Mouse (Mus musculus) forebrain, embryonic 16.5 days (tissue): ENCODE results near the gene Dolk. TPM values are rescaled to one million over a fixed set of nuclear protein-coding genes. Genes with fewer than 3 reads are reported as not detected.

Experiments used
- ATAC-seq: fragments of 200-750 bp; cut with Nextera tagmentation; 2 replicates; pipeline ENCODE4 v1.8.0; 2017; ENCODE audit warnings: mild to moderate bottlenecking, moderate library complexity
- H3K27ac ChIP-seq: fragments of 300-500 bp; sonication (generic); 2 replicates; pipeline ENCODE4 v1.5.1; 2014; ENCODE audit warnings: low read length, control low read depth
- H3K27me3 ChIP-seq: fragments of 300-500 bp; sonication (generic); replicated peaks from 2 replicates; pipeline ENCODE4 v1.6.1; 2014; ENCODE audit warnings: low read length; ENCODE audit not compliant: control insufficient read depth, insufficient read depth
- H3K36me3 ChIP-seq: fragments of 300-500 bp; sonication (generic); 2 replicates; pipeline ENCODE4 v1.6.1; 2014; ENCODE audit not compliant: control insufficient read depth, insufficient read depth
- H3K4me1 ChIP-seq: fragments of 300-500 bp; sonication (generic); replicated peaks from 2 replicates; pipeline ENCODE4 v1.6.1; 2014; ENCODE audit warnings: low read length; ENCODE audit not compliant: control insufficient read depth, insufficient read depth
- H3K4me2 ChIP-seq: fragments of 300-500 bp; sonication (generic); 2 replicates; pipeline ENCODE4 v1.6.1; 2014; ENCODE audit warnings: mild to moderate bottlenecking, low read length, control low read depth
- H3K4me3 ChIP-seq: fragments of 300-500 bp; sonication (generic); replicated peaks from 2 replicates; pipeline ENCODE4 v1.5.1; 2014; ENCODE audit warnings: mild to moderate bottlenecking, low read length, control low read depth
- H3K9ac ChIP-seq: fragments of 300-500 bp; sonication (generic); replicated peaks from 2 replicates; pipeline ENCODE4 v1.6.1; 2014; ENCODE audit warnings: low read depth, low read length, control low read depth
- H3K9me3 ChIP-seq: fragments of 300-500 bp; sonication (generic); 2 replicates; pipeline ENCODE4 v1.6.1; 2016; ENCODE audit warnings: low read length; ENCODE audit not compliant: control insufficient read depth
- WGBS: fragments of 180-500 bp; shearing (Covaris S2); extraction: QIAGEN DNeasy Blood & Tissue Kit; methylation state at CpG from one replicate; pipeline ENCODE4 v1.1.7; 2014; 5-methylcytosine and 5-hydroxymethylcytosine counted together
- polyA plus RNA-seq: library from polyadenylated mRNA; unstranded; fragments of >200 nt; fragmentation: Nextera tagmentation; extraction: Ambion mirVana; gene quantifications from 2 replicates; pipeline ENCODE4 v1.2.1, GENCODE M21; 2015

Gene Dolk
- polyA plus RNA-seq, 1 experiment from 2014 or later: 35.9 TPM

DNA sequence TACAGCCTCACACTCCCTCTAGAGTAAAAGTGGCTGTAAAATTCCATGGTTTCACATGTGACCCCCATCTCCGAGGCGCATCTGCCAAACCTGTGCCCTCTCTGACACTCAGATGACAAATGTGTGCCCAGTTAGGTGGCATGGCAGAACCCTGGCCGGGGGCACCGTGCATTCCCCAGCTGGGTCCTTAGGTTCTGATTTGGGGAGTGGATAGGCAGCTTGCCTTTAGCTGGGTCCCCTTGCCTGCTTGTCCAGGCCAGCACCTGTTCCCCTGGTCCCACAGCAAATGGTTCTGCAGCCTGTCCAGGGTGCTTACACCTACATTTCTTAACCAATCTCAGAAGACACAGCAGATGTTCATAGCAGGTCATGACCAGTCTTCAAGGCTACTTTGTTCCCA, 42.7 kb downstream of the Dolk start:
- Histone ChIP-seq H3K9me3 (no peaks in the 10 kb centered on the region), H3K36me3 (peaks cover 15% of the 10 kb centered on the region), H3K4me1 (peaks cover 16% of the 10 kb centered on the region), H3K27ac (no peak overlapping the region), H3K9ac (no peak overlapping the region), H3K4me2 (no peak overlapping the region), H3K4me3 (no peak overlapping the region), H3K27me3 (no peaks in the 10 kb centered on the region)
- no peak for ATAC-seq
- 94% methylated on average over 4 of the region's 4 CpGs for WGBS

DNA sequence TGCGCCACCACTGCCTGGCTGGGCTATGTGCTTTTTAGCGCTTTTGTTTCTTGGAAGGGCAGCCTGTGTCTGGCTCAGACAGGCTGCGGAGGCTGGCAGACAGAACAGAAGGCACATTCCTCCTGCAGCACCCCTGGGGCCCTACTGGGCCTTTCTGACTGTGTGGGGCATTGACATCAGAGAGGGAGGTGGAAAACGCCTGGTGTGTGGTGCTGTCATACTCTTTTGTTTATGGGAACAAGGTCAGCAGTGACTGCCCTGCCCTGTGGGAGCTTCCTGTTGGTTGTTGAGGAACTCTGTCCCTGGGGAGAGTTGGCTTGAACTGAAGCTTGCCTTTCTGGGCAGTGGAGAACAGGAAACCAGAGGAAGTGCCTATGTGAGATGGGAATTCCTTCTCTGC, 43.6 kb downstream of the Dolk start:
- Histone ChIP-seq H3K36me3 (peaks cover 15% of the 10 kb centered on the region), H3K4me2 (no peak overlapping the region), H3K4me1 (peaks cover 18% of the 10 kb centered on the region), H3K27me3 (no peaks in the 10 kb centered on the region), H3K9ac (no peak overlapping the region), H3K4me3 (no peak overlapping the region), H3K9me3 (no peaks in the 10 kb centered on the region), H3K27ac (no peak overlapping the region)
- WGBS: 61% methylated on average over 4 of the region's 4 CpGs
- no peak for ATAC-seq

- Histone ChIP-seq H3K4me1 (peaks cover 26% of the 10 kb centered on the region), H3K36me3 (peaks cover 15% of the 10 kb centered on the region), H3K9me3 (no peaks in the 10 kb centered on the region), H3K27ac (no peak within 1 kb of the TSS), H3K9ac (no peak within 1 kb of the TSS), H3K27me3 (no peaks in the 10 kb centered on the region), H3K4me2 (no peak within 1 kb of the TSS), H3K4me3 (no peak within 1 kb of the TSS)
- WGBS: 82% methylated on average over 2 of the region's 2 CpGs
- no peak for ATAC-seq
Measured at GRCm38 (mm10) chr2:30240267-30240666, 45.9 kb downstream of the Dolk start, which contains the start of gene Gm28035. TSS of gene Gm28035 (plus strand) at chr2:30240567.

GRCm38 (mm10) chr2:30239777-30240176, 46.4 kb downstream of the Dolk start:
- Histone ChIP-seq H3K9ac (no peak overlapping the region), H3K27me3 (no peaks in the 10 kb centered on the region), H3K27ac (no peak overlapping the region), H3K36me3 (peaks cover 15% of the 10 kb centered on the region), H3K4me3 (no peak overlapping the region), H3K4me1 (peaks cover 26% of the 10 kb centered on the region), H3K9me3 (no peaks in the 10 kb centered on the region), H3K4me2 (no peak overlapping the region)
- WGBS: 88% methylated on average over 4 of the region's 4 CpGs
- no peak for ATAC-seq

DNA sequence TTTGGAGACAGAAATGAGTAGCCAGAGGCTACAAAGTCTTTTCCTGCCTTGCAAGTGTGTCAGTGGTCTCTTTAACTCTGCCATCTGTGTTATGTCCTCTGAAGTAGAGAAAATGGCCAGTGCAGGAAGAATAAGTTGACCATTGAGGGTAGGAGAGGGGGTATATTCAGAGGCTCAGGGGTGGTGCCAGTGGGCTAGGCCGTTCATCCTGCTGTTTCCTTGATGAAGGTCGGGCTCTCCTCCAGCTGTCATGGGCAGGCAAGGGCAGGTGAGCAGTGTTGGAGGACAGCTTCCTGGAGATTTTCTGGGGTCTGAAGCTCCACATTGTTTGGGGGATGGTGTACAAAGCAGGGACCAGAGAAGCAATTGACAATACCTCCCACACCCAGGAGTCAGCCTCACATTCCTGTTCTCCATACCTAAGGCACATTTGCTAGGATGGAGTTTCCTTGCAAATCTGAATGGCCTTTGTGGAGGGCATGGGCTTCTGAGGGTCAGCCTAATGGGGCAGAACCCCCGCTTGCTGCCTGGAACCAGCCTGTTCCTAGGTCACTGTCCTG, 47.1 kb downstream of the Dolk start:
- H3K27ac ChIP-seq: no peak overlapping the region
- no peaks in the 10 kb centered on the region for H3K27me3 ChIP-seq
- peak overlapping the region; percentile 91 for H3K9ac ChIP-seq
- WGBS: 60% methylated on average over 3 of the region's 3 CpGs
- peak overlapping the region; percentile 74 for H3K4me2 ChIP-seq
- peak overlapping the region; percentile 91 for H3K4me3 ChIP-seq
- peaks cover 26% of the 10 kb centered on the region for H3K4me1 ChIP-seq
- ATAC-seq: no peak
- no peaks in the 10 kb centered on the region for H3K9me3 ChIP-seq
- H3K36me3 ChIP-seq: peaks cover 15% of the 10 kb centered on the region

DNA sequence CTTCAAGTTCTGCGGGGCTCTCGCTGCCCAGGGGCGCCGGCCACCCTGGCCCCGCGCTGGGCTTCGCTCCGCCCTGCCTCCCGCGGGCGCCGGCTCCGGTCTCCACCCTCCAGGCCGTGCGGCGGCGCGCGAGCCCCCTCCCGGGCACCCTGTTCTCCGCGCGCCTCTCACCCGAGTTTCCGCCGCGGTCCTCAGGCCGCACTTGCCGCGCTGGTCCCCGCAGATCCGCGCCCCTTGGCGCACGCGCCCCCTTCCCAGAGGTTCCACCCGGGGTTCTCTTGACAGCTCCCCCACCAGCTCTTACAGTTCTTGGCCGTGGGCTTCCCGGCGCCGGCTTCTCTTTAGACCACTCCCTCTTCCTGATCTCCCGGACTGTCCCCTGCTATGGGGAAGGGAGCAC, 48.3 kb downstream of the Dolk start:
- Histone ChIP-seq H3K9me3 (no peaks in the 10 kb centered on the region), H3K9ac (peak overlapping the region; percentile 91), H3K4me1 (peaks cover 26% of the 10 kb centered on the region), H3K27me3 (no peaks in the 10 kb centered on the region), H3K4me2 (peak overlapping the region; percentile 74), H3K4me3 (peak overlapping the region; percentile 91), H3K36me3 (peaks cover 13% of the 10 kb centered on the region), H3K27ac (peak overlapping the region; percentile 89)
- under 1% methylated on average over 36 of the region's 42 CpGs for WGBS
- ATAC-seq: peak; percentile 84

- peak; percentile 98 for ATAC-seq
- under 1% methylated on average over 48 of the region's 67 CpGs for WGBS
Measured at GRCm38 (mm10) chr2:30237199-30237880, 48.8 kb downstream of the Dolk start, which contains the start of gene Lrrc8a. TSS of gene Lrrc8a (plus strand) at chr2:30237715.

GRCm38 (mm10) chr2:30236426-30237198, 49.5 kb downstream of the Dolk start:
- no peak; the same call in 1 of the 2 replicates for ATAC-seq
- H3K27ac ChIP-seq: peak overlapping the region; percentile 67
- H3K4me3 ChIP-seq: peak overlapping the region; percentile 91
- no peaks in the 10 kb centered on the region for H3K9me3 ChIP-seq
- WGBS: 4% methylated on average over 18 of the region's 18 CpGs
- H3K27me3 ChIP-seq: no peaks in the 10 kb centered on the region
- H3K4me2 ChIP-seq: peak overlapping the region; percentile 92
- peaks cover 9% of the 10 kb centered on the region; the same call in 1 of the 2 replicates for H3K36me3 ChIP-seq
- H3K9ac ChIP-seq: peak overlapping the region; percentile 64
- peaks cover 26% of the 10 kb centered on the region for H3K4me1 ChIP-seq

More at GRCm38 (mm10) chr2:30237199-30237880, 48.8 kb downstream of the Dolk start, which contains the start of gene Lrrc8a:
- Histone ChIP-seq H3K4me2 (peak within 1 kb of the TSS; percentile 92), H3K4me1 (peaks cover 26% of the 10 kb centered on the region), H3K27ac (peak within 1 kb of the TSS; percentile 89), H3K27me3 (no peaks in the 10 kb centered on the region), H3K9ac (peak within 1 kb of the TSS; percentile 91), H3K36me3 (peaks cover 13% of the 10 kb centered on the region; the same call in 1 of the 2 replicates), H3K4me3 (peak within 1 kb of the TSS; percentile 91), H3K9me3 (no peaks in the 10 kb centered on the region)

DNA sequence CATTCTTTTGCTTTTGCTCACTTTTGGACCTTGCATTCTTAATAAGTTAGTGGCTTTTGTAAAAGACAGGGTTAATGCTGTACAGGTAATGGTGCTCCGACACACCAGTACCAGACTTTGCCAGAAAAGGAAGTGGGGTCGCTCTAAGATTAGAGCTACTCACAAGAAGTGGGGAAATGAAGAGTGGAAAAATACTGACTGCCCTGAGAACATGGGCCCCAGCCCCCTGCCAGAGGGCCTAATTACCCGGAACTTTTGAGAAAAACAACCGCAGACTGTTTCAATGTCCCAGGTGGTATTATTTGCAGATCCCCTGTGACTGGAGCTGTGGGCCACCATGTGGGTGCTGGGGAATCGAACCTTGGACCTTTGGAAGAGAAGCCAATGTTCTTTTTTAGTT, 50.5 kb downstream of the Dolk start:
- Histone ChIP-seq H3K36me3 (peaks cover 3% of the 10 kb centered on the region; the same call in 1 of the 2 replicates), H3K9ac (no peak overlapping the region), H3K4me2 (no peak overlapping the region), H3K9me3 (no peaks in the 10 kb centered on the region), H3K27me3 (no peaks in the 10 kb centered on the region), H3K4me1 (peaks cover 26% of the 10 kb centered on the region), H3K4me3 (no peak overlapping the region), H3K27ac (no peak overlapping the region)
- 84% methylated on average over 5 of the region's 5 CpGs for WGBS
- no peak for ATAC-seq
